Mouse (Mus musculus): ENCODE measurements around the gene Casc3. TPM values are rescaled to one million over a fixed set of nuclear protein-coding genes. Genes with fewer than 3 reads are reported as not detected.
A peak's percentile ranks its signal among the peaks of the same experiment; 100 is the strongest.
"Not testable (repeated sequence)": the region's sequence is repeated elsewhere in the genome, so short reads cannot be mapped to it uniquely, and the experiment has no call there.

Casc3 gene
- total RNA-seq, 2 experiments from 2014 or later: 32.1 to 35.6 TPM

- peak; percentile 92 for ATAC-seq (ENCODE audit: poor library complexity, severe bottlenecking)
Measured at GRCm38 (mm10) chr11:98788550-98789218, 16.0 kb upstream of the Casc3 start.

DNA sequence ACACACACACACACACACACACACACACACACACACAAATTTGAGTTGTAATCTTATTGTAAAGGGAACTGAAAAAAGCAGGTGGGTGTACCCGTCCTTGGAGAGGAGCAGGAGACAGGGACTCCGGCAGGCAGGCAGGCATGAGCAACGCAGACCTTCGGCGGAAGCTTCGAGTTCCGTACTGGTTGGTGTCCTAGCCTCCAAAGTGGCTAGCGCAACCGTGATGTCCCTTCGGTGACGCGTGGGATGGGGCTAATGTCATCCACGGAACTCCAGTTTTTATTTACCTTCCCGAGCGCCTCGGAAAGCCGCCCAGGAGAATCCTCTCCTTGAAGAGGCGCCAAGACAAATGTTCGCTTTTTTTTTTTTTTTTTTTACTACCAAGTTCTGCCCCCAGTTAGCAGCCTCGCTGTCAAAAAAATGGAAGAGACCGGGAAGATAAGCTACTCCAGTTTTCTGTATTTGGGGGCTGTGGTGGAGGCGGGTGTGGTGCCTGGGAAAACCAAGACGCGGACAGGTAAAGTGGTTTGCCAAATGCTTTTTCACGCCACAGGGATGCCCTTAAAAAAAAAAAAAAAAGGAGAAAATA lies 15.4 kb upstream of the Casc3 start:
- peak; percentile 14 for ATAC-seq (ENCODE audit: poor library complexity, severe bottlenecking)

- no peak for ATAC-seq (ENCODE audit: poor library complexity, severe bottlenecking)
Measured at GRCm38 (mm10) chr11:98789824-98790223, 14.9 kb upstream of the Casc3 start.

DNA sequence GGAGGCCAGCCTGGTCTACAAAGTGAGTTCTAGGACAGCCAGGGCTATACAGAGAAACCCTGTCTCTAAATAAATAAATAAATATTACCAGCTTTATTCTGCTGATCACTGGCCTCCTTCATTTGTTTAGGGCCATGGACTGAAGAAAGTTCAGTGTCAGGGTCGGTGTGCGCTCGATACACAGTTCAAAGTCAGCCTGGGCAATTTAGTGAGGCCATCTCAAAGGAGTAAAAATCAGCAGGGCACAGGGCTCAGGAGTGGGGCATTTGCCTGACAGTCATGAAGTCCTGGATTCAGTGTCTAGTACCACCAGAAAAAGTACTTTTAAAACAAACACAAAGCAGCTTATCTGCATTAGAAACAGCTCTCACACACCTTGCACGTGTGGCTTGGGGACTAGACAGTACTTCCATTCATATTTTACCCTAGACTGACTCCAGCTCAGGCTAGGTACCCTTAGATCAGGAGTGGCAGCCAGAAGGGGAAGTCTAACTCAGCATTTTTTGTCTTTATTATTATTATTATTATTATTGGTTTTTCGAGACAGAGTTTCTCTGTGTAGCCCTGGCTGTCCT lies 14.0 kb upstream of the Casc3 start:
- ATAC-seq (ENCODE audit: poor library complexity, severe bottlenecking): no peak

DNA sequence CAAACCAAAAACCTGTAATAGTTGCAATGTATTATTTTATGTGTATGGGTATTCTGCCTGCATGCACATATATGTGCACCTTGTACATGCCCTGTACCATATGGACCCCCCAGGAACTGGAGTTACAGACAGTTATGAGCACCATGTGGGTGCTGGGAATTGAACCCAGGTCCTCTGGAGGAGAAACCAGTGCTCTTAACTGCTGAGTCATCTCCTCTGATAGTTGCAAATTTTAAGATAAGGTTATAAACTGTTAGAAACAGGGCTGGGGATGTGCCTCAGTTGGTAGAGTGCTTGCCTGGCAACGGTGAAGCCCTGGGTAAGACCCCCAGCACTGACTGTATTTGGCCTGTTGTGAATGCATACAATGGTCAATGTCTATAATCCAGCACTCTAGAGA lies 13.3 kb upstream of the Casc3 start:
- ATAC-seq (ENCODE audit: poor library complexity, severe bottlenecking): no peak

GRCm38 (mm10) chr11:98792081-98792480 lies 12.6 kb upstream of the Casc3 start:
- no peak for ATAC-seq (ENCODE audit: poor library complexity, severe bottlenecking)

- peak; percentile 56 for ATAC-seq (ENCODE audit: poor library complexity, severe bottlenecking)
Measured at GRCm38 (mm10) chr11:98794469-98795014, 10.2 kb upstream of the Casc3 start.

DNA sequence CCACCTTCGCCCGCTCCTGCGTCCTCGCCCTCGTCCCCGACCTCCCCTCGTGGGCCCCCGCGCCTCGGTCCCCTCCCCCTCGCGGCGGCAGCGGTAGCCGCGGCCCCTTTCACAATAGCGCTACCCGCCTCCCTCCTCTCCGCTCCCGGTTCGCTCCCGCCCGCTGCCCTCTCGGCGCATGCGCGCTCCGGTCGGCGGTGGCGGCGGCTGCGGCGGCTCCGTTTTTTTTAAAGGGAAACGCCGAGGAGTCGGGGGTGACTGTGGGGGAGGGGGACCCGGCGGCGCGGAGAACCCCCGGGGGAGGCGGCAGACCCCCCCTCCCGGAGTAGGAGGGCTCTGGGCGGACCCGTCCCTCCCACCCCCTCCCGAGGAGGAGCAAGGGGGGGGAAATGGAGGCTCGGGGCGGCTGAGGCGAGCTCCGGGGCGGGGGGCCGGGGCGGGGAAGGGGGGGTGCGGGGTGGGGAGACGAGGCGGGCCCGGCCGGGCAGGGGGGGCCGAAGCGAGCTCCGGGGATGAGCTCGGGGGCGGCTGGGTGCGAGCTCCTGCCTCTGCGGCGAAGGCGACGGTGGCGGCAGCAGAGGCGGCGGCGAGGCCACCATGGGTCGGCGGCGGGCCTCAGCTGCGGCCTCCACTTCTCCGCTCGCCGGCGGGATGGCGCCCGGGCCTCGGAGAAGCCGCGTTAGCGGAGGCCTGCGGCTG lies 9.5 kb upstream of the Casc3 start, which contains the start of gene Msl1:
Gene Msl1 (plus strand): TSS at position 502 of the 699 bp plus-strand sequence.
- peak; percentile 56 for ATAC-seq (ENCODE audit: poor library complexity, severe bottlenecking)

GRCm38 (mm10) chr11:98795714-98796514 lies 8.8 kb upstream of the Casc3 start:
- peak; percentile 19; the same call in 1 of the 2 replicates for ATAC-seq (ENCODE audit: poor library complexity, severe bottlenecking)

- peak; percentile 53 for ATAC-seq (ENCODE audit: poor library complexity, severe bottlenecking)
Measured at GRCm38 (mm10) chr11:98796515-98797216, 8.0 kb upstream of the Casc3 start.

GRCm38 (mm10) chr11:98797306-98797705 lies 7.4 kb upstream of the Casc3 start:
- ATAC-seq (ENCODE audit: poor library complexity, severe bottlenecking): no peak

DNA sequence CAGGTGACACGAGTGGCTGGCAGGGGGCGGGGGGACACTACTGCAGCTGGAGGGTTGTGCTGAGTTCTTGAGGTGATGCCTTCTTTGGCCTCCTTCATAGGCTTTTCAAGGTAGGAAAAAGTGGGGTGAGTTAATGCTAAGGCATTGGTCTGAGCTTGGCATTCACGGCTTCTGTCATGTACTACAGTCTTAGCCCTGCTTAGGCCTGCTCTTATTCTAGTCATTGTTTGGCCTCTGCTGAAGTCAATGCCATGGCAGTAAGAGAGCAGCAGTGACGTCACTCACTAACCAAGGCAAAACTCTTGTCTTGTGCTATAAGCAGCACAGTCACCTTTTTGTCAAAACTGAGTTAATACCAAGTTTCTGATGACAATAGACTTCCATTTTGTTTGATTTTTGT lies 6.8 kb upstream of the Casc3 start:
- no peak for ATAC-seq (ENCODE audit: poor library complexity, severe bottlenecking)

DNA sequence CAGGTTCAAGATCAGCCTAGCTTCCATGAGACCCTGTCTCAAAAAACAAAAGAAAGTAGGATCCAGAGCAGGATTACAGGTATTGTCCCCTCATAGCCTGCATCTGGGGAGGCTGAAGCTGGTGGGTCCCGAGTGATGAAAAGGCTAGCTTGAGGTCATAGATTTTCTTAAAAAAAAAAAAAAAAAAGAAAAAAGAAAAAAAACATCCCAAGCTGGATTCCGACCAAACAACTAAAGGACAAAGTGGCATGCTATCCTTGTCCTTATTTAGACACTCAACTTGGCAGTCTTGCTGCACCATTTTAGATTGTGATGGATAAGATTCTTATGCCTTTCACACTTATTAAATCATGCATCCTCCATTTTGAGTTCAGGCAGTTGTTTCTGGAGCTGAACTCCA lies 3.7 kb downstream of the Casc3 start:
- no peak for ATAC-seq (ENCODE audit: poor library complexity, severe bottlenecking)

DNA sequence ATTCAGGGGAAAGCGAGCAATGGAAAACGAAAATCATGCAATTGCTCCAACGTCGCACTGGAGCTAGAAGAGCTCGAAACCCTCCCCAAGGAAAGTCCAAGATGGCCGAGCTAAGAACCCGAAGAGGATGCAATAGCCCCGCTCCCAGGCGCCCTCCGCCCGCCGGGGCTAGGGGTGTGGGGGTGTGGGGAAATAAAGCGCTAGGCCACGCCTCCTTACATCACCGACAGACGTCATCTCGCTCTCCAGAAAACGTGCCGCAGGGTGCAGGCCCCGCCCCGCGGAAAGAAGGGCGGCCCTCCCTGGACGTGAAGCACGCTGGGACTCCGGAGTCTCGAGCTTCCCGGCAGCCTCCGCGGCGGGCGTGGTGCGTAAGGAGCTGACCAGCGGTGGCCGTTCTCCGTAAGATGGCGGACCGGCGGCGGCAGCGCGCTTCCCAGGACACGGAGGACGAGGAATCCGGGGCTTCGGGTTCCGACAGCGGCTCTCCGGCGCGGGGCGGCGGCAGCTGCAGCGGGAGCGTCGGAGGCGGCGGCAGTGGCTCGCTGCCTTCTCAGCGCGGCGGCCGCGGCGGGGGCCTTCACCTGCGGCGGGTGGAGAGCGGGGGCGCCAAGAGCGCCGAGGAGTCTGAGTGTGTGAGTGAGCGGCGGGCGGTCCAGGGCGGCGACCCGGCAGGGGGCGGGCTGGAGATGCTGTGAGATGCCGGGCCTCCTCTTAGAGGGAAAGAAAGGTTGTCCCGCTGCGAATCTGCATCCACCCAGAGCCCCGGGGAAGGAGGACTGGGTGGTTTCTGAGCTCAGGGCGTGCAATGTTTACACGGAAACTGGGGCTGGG lies 5.0 kb downstream of the Casc3 start:
- ATAC-seq (ENCODE audit: poor library complexity, severe bottlenecking): peak; percentile 99

DNA sequence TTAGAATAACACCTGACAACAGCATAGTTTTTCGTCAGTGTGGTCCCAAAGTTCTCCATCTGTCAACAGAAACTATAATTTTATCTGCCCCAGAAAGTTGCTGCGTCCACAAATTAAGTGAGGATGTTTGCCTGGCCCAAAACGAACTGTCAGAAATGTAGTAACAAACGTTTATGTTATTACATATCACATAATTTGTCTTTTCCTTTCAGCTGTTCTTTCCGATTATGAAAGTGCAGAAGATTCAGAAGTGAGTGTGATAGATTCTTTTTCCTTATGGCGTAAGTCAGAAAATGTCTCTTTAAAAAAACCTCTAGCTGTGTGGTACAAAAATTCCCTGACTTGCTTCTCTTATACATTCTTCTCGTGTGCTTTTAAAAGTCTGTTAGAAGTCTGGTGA lies 6.0 kb downstream of the Casc3 start:
- no peak for ATAC-seq (ENCODE audit: poor library complexity, severe bottlenecking)

GRCm38 (mm10) chr11:98816706-98817239 lies 12.1 kb downstream of the Casc3 start:
- peak; percentile 98 for ATAC-seq (ENCODE audit: poor library complexity, severe bottlenecking)

DNA sequence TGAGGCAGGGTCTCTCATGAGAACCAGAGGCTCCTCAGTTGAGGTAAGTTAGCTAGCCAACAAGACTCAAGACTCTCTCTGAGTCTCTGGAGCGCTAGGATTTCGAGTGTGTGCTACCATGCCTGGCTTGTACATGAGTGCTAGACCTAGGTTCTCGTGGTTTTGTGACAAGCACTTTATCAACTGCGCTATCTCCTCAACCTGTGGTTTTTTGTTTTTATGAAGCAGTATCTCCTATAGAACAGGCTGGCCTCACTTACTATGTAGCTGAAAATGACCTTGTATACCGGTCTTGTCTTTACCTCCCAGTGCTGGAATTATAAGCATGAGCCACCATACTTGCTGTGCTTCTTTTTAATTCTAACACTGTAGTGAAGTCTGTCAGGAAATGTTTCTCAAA lies 16.3 kb downstream of the Casc3 start:
- ATAC-seq (ENCODE audit: poor library complexity, severe bottlenecking): no peak

GRCm38 (mm10) chr11:98826071-98826470 lies 21.4 kb downstream of the Casc3 start:
- not testable (repeated sequence) for ATAC-seq (ENCODE audit: poor library complexity, severe bottlenecking)

- ATAC-seq (ENCODE audit: poor library complexity, severe bottlenecking): no peak
Measured at GRCm38 (mm10) chr11:98827877-98828276, 23.2 kb downstream of the Casc3 start.

Measured in megakaryocyte, adult 5-6 weeks (primary cell).